Mouse (Mus musculus) spleen, postnatal 0 days (tissue): ENCODE measurements around the gene Trpc5os. TPM values are rescaled to one million over a fixed set of nuclear protein-coding genes. Genes with fewer than 3 reads are reported as not detected.

Experiments used
- polyA plus RNA-seq: library from polyadenylated mRNA; unstranded; fragments of >200 nt; fragmentation: Nextera tagmentation; extraction: Ambion mirVana; gene quantifications from 2 replicates; pipeline ENCODE4 v1.2.1, GENCODE M21; 2015

The Trpc5os gene
- polyA plus RNA-seq, result 0.04 TPM in 1 of 2 replicates, not detected in the other

DNA sequence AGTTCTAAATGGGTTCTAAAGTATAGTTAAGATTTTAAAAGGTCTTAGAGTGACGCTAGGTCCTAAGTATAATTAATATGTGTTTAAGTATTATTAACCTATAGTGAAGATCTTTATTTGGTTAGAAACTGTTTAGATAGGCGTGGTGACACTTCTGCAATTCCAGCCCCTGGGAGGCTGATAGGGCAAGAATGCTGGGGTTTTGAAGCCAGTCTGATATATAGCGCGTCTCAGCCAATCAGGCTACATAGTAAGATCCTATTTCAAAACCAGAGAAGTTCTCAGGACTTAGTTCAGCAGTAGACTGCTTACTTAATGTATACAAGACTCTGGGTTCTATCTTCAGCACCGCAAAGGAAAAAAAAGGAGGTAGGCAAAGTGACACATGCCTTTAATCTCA, at the start of gene Trpc5os:
Gene Trpc5os, plus strand, starts transcription at position 301 of the 400 bp plus-strand sequence.

Other genes with a start within 250 kb of the Trpc5os start
- gene Alg13, start 138.8 kb upstream of the Trpc5os start, polyA plus RNA-seq, result 9.2 and 10.4 TPM in 2 replicates
- gene Trpc5, start 231.6 kb downstream of the Trpc5os start, polyA plus RNA-seq, result not detected in 2 replicates
- gene Rtl4, start 232.3 kb downstream of the Trpc5os start, polyA plus RNA-seq, result not detected in 2 replicates